Mouse (Mus musculus) testis, adult 2 months (tissue): Measurements from ENCODE around the gene Gpr132.

Experiments used
- CTCF ChIP-seq: fragments of 200-500 bp; IDR thresholded peaks from 2 replicates; pipeline ENCODE4 v1.5.1; 2012; ENCODE audit warnings: low read depth, mild to moderate bottlenecking, inconsistent platforms, low read length, moderate library complexity; ENCODE audit not compliant: control insufficient read depth, insufficient read depth, insufficient replicate concordance
- POLR2A ChIP-seq: fragments of 200-500 bp; IDR thresholded peaks from 2 replicates; pipeline ENCODE4 v1.6.1; 2012; ENCODE audit warnings: low read depth, mild to moderate bottlenecking, inconsistent platforms, low read length, moderate library complexity; ENCODE audit not compliant: control insufficient read depth

GRCm38 (mm10) chr12:112808212-112808586 lies 59.8 kb downstream of the Gpr132 start:
- no peak for TF ChIP-seq CTCF
- TF ChIP-seq POLR2A: no peak
